Mouse (Mus musculus): ENCODE data around the gene Fam84b. TPM values are rescaled to one million over a fixed set of nuclear protein-coding genes. Genes with fewer than 3 reads are reported as not detected.

Gene Fam84b
- 39.0 and 45.9 TPM in 2 replicates for polyA plus RNA-seq (2015; fragmentation: Nextera tagmentation; extraction: Ambion mirVana)

DNA sequence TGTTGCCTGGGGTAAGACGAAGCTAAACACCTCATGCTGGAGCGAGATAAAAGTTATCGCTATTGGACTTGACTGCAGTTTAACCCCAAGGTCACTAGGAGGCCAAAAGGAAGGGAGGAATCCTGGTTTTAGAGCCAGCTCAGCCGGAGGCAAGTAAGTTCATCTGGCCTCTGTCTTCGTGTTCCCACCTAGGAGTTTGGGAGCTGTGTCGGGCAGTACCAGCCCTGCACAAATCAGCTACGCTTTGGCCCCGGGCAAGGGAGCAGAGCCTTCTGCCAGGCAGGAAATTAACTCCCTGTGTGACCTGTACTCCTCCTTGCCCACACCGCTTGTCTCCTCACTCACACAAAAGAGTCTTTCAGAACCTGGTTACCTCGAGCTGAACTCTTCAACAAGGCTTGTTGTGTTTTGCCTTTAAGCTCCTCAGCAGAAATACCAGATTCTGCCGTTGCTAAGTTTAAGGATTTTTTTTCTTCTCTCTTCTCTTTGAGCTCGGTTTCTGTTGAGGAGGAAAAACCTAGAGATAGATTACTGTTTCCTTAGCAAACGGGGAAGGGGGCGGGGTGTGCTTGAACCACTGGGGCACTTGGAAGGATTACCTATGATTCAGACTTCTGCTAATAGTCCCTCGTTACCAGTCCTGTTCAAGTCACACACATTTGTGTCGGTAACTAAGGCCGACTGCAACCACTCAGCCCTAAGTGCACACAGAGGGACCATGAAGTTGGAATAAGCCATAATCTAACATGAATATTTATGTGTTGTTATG, at the start of gene Fam84b:
Fam84b (minus strand) TSS at position 548 of the 769 bp plus-strand sequence.
- peak within 1 kb of the TSS; percentile 27; the same call in 1 of the 2 replicates for H3K4me2 ChIP-seq (replicated peaks; ENCODE audit: low read depth, low read length)
- H3K27ac ChIP-seq (ENCODE audit: low read length), result no peak within 1 kb of the TSS
- TF ChIP-seq CTCF (IDR thresholded peaks at IDR 0.05) (peak; percentile 36), EP300 (IDR thresholded peaks at IDR 0.05) (no peak)
- no peak within 1 kb of the TSS for H3K4me3 ChIP-seq (ENCODE audit: low read depth, low read length)
- H3K27me3 ChIP-seq (replicated peaks; ENCODE audit: insufficient read depth, low read length), result no peaks in the 10 kb centered on the region
- no peaks in the 10 kb centered on the region for H3K4me1 ChIP-seq (ENCODE audit: insufficient read depth, low read depth, low read length)
- H3K9me3 ChIP-seq (ENCODE audit: low read length), result no peaks in the 10 kb centered on the region
- DNase-seq (ENCODE audit: low spot score), result peak; percentile 60
- peak; percentile 44 for ATAC-seq
- 16% methylated on average over 17 of the region's 17 CpGs for WGBS
- no peaks in the 10 kb centered on the region for H3K36me3 ChIP-seq (ENCODE audit: insufficient read depth, low read length)
- H3K9ac ChIP-seq (replicated peaks; ENCODE audit: low read depth), result no peak within 1 kb of the TSS

- H3K36me3 ChIP-seq (ENCODE audit: insufficient read depth, low read length), result no peaks in the 10 kb centered on the region
- 76% methylated on average over 6 of the region's 6 CpGs for WGBS
- no peaks in the 10 kb centered on the region for H3K4me1 ChIP-seq (ENCODE audit: insufficient read depth, low read depth, low read length)
- no peaks in the 10 kb centered on the region for H3K9me3 ChIP-seq (ENCODE audit: low read length)
- H3K4me3 ChIP-seq (ENCODE audit: low read depth, low read length), result no peak overlapping the region
- no peak overlapping the region for H3K9ac ChIP-seq (replicated peaks; ENCODE audit: low read depth)
- no peak overlapping the region for H3K27ac ChIP-seq (ENCODE audit: low read length)
- no peak for DNase-seq (ENCODE audit: low spot score)
- no peaks in the 10 kb centered on the region for H3K27me3 ChIP-seq (replicated peaks; ENCODE audit: insufficient read depth, low read length)
- no peak for TF ChIP-seq CTCF (IDR thresholded peaks at IDR 0.05)
- TF ChIP-seq EP300 (IDR thresholded peaks at IDR 0.05), result no peak
- H3K4me2 ChIP-seq (replicated peaks; ENCODE audit: low read depth, low read length), result no peak overlapping the region
- ATAC-seq, result no peak
These were observed 44.8 kb upstream of the Fam84b start for GRCm38 (mm10) chr15:60898187-60898965.

- H3K27ac ChIP-seq (ENCODE audit: low read length), result no peak overlapping the region
- H3K9me3 ChIP-seq (ENCODE audit: low read length), result no peaks in the 10 kb centered on the region
- H3K9ac ChIP-seq (replicated peaks; ENCODE audit: low read depth), result no peak overlapping the region
- no peak overlapping the region for H3K4me2 ChIP-seq (replicated peaks; ENCODE audit: low read depth, low read length)
- no peak for DNase-seq (ENCODE audit: low spot score)
- no peak for TF ChIP-seq EP300 (IDR thresholded peaks at IDR 0.05)
- TF ChIP-seq CTCF (IDR thresholded peaks at IDR 0.05), result no peak
- H3K4me3 ChIP-seq (ENCODE audit: low read depth, low read length), result no peak overlapping the region
- no peaks in the 10 kb centered on the region for H3K36me3 ChIP-seq (ENCODE audit: insufficient read depth, low read length)
- peaks cover 3% of the 10 kb centered on the region; the same call in 1 of the 2 replicates for H3K4me1 ChIP-seq (ENCODE audit: insufficient read depth, low read depth, low read length)
- 72% methylated on average over 2 of the region's 2 CpGs for WGBS
- no peak for ATAC-seq
- H3K27me3 ChIP-seq (replicated peaks; ENCODE audit: insufficient read depth, low read length), result no peaks in the 10 kb centered on the region
These were observed 42.5 kb upstream of the Fam84b start for GRCm38 (mm10) chr15:60896040-60896439.

- H3K4me3 ChIP-seq (ENCODE audit: low read depth, low read length), result no peak overlapping the region
- peaks cover 3% of the 10 kb centered on the region; the same call in 1 of the 2 replicates for H3K4me1 ChIP-seq (ENCODE audit: insufficient read depth, low read depth, low read length)
- DNase-seq (ENCODE audit: low spot score) (peak; percentile 36), ATAC-seq (no peak; the same call in 1 of the 2 replicates)
- H3K27ac ChIP-seq (ENCODE audit: low read length), result no peak overlapping the region
- no peaks in the 10 kb centered on the region for H3K36me3 ChIP-seq (ENCODE audit: insufficient read depth, low read length)
- no peak for TF ChIP-seq EP300 (IDR thresholded peaks at IDR 0.05)
- no peak for TF ChIP-seq CTCF (IDR thresholded peaks at IDR 0.05)
- 64% methylated on average over 3 of the region's 3 CpGs for WGBS
- H3K27me3 ChIP-seq (replicated peaks; ENCODE audit: insufficient read depth, low read length), result no peaks in the 10 kb centered on the region
- H3K9me3 ChIP-seq (ENCODE audit: low read length), result no peaks in the 10 kb centered on the region
- H3K4me2 ChIP-seq (replicated peaks; ENCODE audit: low read depth, low read length), result no peak overlapping the region
- no peak overlapping the region for H3K9ac ChIP-seq (replicated peaks; ENCODE audit: low read depth)
These were observed 39.4 kb upstream of the Fam84b start for GRCm38 (mm10) chr15:60892976-60893463.

- Histone ChIP-seq H3K4me3 (ENCODE audit: low read depth, low read length) (no peak overlapping the region), H3K9ac (replicated peaks; ENCODE audit: low read depth) (no peak overlapping the region), H3K4me2 (replicated peaks; ENCODE audit: low read depth, low read length) (no peak overlapping the region), H3K27ac (ENCODE audit: low read length) (no peak overlapping the region), H3K27me3 (replicated peaks; ENCODE audit: insufficient read depth, low read length) (no peaks in the 10 kb centered on the region), H3K36me3 (ENCODE audit: insufficient read depth, low read length) (no peaks in the 10 kb centered on the region), H3K9me3 (ENCODE audit: low read length) (no peaks in the 10 kb centered on the region), H3K4me1 (ENCODE audit: insufficient read depth, low read depth, low read length) (peaks cover 3% of the 10 kb centered on the region; the same call in 1 of the 2 replicates)
- DNase-seq (ENCODE audit: low spot score), result peak; percentile 82
- TF ChIP-seq EP300 (IDR thresholded peaks at IDR 0.05), result peak; percentile 58
- no peak for TF ChIP-seq CTCF (IDR thresholded peaks at IDR 0.05)
- 64% methylated on average over 2 of the region's 2 CpGs for WGBS
- ATAC-seq, result peak; percentile 90
These were observed 35.1 kb upstream of the Fam84b start for GRCm38 (mm10) chr15:60888724-60889123.

DNA sequence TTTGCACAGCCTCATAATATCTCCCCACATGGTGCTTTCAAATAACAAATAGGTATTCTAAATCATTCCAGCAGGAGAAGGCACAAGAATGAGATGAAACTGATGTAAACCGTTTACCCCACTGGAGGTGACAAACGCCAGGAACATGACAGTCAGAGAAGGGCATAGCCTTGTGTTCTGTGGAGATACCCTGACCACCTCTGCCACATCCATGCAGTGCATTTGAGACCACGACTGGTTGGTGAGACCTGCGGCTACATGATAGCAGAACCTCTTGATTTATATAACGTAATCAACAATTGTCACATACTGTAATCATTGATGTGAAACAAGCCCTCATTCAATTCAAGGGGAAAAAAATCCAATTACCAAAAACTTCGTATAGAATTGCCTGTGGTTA, 22.1 kb upstream of the Fam84b start:
- no peak for ATAC-seq

More for the DNA sequence above, 22.1 kb upstream of the Fam84b start:
- no peak overlapping the region for H3K27ac ChIP-seq (ENCODE audit: low read length)
- H3K4me3 ChIP-seq (ENCODE audit: low read depth, low read length), result no peak overlapping the region
- H3K9me3 ChIP-seq (ENCODE audit: low read length), result no peaks in the 10 kb centered on the region
- no peaks in the 10 kb centered on the region for H3K4me1 ChIP-seq (ENCODE audit: insufficient read depth, low read depth, low read length)
- H3K4me2 ChIP-seq (replicated peaks; ENCODE audit: low read depth, low read length), result no peak overlapping the region
- H3K36me3 ChIP-seq (ENCODE audit: insufficient read depth, low read length), result no peaks in the 10 kb centered on the region
- DNase-seq (ENCODE audit: low spot score), result no peak
- TF ChIP-seq EP300 (IDR thresholded peaks at IDR 0.05) (no peak), CTCF (IDR thresholded peaks at IDR 0.05) (no peak)
- no peak overlapping the region for H3K9ac ChIP-seq (replicated peaks; ENCODE audit: low read depth)
- WGBS, result 80% methylated on average over 6 of the region's 6 CpGs
- H3K27me3 ChIP-seq (replicated peaks; ENCODE audit: insufficient read depth, low read length), result no peaks in the 10 kb centered on the region

All from lung, postnatal 0 days (tissue).